Mouse (Mus musculus) kidney, adult 8-10 months (tissue): ENCODE results near the gene Ovca2.
"Not testable (repeated sequence)": the region's sequence is repeated elsewhere in the genome, so short reads cannot be mapped to it uniquely, and the experiment has no call there.

ENCODE experiments used
- DNase-seq, 2 experiments: peaks; one replicate each; pipeline ENCODE4 v3.0.0; 2022

The Ovca2 gene

DNA sequence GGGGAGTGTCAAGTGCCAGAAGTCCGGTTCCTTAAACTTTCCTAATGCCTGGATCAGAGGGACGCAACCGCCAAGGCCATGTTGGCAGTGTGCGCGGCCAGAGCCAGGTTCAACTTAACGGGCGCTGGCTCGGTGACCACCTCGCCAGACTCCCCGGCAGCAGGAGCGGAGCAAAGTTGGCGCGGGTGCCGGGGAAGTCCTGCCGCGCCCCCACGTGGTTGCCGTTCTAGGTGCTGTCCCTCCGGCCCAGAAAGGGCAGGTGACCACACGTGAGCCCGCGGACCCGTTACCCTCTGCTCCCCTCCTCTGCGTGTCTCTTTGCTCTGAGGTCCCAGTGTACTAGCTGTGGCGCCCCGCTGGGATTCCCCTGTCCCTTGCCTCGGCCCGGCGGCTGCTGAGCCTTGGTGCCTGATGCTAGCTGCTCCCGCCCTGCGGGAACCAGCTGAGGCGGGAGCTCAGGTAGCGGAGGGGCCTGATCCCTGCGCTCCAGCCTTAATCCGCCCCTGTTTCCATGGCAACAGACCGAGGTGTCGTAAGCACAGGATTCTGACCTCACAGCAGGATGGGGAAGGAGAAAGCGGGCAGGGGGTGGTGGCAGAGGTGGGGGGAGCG, 16.3 kb upstream of the Ovca2 start:
- DNase-seq: peak; percentile 57 to 61

DNA sequence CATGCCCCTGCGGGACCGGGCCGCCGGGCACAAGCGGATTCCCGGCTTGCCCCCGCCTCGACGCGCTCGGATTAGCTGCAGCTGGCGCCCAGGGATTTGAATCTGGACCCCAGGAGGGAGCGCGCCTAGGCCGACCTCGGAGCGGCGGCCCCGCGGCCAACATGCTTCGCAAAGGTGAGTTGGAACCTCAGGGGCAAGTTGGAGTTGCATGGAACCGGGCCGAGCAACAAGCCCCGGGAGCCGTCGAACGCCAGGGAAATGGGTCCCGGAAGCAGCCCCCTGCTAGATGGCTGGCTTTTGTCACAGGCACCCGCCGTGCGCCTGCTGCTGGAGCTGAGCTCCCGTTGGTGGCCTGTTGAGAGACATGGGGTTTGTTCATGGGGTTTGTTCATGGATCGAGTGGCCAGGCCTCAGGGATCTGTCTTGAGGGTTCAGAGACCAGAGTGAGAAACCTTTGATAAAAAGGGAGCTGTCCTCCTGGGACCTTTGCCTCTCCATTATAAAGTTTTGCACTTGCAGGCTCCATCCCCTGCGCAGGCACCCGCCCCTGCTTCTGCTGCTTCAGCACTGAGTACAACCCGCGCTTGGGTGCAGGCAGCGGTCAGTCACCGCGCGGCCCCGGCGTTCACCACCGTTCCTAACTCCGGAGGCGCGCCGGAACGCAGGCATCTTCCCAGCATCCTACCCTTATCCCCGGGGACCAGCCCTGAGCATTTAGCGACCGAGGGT, 15.7 kb upstream of the Ovca2 start:
- peak in 1 of 2 experiments; percentile 46 for DNase-seq

DNA sequence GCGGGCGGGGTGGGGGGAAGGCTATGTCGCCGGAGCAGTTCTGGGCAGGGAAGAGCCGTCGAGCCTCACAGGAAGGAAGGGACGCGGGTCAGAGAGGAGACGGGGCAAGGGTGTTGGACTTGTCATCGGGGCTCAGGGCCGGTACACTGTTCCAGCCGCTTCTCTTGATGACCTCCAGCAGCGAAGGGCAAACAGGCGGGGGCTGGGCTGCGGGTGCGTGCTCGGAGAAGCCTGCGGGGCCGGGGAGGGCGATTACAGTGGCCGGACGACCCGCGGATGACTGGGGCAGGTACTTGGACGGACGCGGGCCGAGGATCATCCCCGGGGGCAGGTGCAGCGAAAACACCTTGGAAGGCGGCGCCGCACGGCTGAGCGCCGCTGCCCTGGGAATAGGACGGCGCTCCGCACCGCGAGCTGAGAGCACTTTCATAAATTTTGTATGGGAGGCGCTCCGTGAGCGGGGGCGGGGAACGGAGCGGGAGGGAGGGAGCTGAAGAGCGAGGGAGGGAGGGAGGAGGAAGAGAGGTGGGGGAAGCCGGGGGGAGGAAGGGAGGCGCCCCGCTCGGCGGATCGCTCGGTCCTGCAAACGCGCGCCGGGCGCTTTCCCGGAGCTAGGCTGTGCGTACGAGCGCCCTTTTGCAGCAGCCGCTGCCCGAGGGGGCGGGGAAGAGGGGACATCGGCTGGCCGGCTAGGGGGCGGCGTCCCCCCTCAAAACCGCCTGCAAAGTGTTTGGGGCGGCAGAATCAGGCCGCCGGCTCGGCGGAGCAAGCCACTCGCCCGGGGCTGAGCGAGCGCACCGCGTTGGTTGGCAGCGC, 14.8 kb upstream of the Ovca2 start, which contains the start of gene Rtn4rl1:
TSS of gene Rtn4rl1 (plus strand) at position 528 of the 816 bp plus-strand sequence.
- DNase-seq: peak; percentile 73 to 76

DNA sequence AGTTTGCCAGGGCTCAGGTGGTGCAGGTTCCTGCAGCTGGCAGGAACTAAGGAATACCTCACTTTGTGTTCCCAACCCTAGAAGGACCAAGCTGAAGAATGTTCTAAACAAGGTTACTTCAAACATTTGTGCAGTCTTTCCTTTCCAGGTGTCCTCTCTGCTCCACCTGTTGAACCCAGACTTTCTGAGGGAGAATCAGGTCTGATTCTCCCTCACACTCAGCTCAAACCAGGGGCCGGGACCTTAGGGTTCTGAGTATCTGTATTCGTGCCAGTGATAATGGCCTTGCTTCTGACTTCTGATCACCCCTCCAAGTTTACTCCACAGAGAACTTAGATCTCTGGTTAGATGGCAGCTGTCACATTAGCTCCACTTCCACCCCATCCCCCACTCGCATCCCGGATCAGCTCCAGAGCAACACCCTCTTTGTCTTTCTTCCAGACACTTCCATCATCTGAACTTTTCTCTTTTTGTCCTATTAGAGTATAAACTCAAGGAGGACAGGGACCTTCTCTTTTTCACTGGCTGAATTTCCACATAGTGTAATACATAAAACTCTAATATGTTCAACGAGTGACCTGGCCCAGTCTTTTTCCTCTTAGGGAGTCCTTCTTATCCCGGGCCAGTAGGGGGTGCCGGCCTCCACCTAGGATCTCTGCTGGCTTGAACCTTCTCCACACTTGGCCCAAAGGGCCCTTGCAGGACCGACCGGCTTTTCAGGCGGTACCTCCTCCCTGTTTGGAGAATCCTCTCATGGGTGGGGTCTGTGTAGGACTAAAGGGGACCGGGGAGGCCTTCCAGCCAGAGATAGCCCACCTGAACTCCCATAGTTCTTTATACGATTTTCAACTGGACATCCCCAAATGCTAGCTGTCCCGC, 13.9 kb upstream of the Ovca2 start:
- DNase-seq: peak; percentile 82 to 84

DNA sequence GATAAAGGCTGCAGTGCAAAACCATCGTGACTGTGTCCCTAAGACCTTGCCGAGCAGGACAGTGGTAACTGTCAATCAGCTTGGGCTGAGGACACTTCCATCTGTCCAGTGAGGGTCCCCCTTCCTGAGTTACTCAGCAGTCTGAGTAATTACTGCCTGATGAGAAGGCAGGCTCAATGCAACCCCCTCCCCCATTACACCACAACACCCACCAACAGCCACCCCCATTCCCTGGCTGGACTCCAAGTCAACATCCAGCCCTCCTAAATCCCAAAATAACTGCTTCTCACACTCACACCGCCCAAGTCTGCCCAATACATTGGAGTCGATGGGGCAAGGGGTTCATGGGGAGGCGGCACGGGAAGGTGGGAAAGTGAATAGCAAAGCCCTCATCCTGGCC, 13.2 kb upstream of the Ovca2 start:
- no peak for DNase-seq

DNA sequence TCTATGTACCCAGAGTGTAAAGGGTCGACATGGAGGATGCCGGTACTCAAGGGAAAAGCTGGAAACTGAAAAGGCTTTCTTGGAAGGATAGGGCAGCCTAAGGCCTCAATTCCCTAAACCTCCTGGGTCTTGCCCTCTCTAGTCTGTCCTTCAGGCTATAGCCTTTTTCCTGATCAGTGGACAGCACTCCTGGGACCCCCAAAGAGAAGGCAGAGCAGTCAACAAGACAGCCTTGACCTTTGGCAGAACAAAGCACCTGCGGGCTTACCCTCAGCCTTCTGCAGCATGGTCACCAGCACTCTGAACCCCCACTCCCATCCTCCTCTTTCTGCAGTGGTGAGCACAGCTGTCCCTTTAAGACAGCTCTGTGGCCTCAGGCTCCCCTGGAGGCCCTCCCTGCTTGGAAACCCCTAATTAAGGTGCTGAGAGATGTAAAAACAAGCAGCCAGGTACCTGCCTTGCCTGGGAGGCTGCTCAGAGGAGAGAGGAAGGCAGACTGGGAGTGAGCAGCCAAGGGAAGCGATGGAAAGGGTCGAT, 12.3 kb upstream of the Ovca2 start, which contains the start of gene Dph1:
TSS of gene Dph1 (minus strand) at position 337 of the 537 bp plus-strand sequence.
- DNase-seq: no peak

DNA sequence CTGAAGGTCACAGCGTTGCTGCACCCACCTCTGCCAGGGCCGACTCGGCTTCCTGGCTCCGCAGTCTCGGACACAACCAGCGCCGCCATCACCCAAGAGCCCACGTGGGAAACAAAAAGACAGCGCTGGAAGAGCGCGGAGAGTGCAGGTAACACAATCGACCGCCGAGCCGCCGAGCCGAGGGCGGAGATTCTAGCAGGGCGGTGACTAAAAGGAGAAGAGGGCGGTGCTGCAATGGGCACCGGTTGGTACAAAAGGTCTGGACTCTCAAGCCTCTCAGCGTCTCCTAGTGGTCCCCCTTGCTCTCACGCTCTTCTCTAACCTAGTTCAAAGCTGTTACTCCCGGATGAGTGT, 11.7 kb upstream of the Ovca2 start:
- DNase-seq: peak; percentile 86 to 87

DNA sequence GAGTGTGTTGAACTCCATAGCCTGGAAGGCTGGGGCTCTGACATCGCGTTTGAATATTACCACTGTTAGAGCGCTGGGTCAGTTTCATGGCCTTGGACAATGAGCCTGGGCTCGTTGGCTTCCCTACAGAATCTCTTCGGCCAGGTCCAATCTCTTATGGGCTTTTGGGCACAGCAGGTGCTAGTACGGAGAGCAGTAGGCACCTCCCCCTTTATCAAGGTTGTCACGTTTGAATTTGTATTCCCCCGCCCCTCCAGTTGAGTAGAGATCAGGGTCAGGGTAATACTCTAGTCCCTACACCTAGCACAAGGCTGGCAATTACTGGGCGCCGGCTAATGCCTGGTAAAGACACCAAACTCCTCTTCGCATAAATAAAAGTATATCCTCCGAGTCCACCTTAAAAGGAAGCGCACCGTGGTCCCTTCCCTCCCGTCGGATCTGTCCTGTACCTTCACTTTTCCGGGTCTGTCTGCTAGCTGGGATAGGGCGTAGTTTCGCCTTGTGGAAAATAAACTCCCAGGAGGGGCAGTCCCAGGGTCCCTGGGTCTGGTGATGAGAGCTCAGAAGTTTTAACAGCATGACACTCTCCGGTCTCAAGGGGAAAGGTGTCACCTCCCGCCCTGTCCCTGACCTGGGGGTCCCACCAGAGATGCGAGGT, 11.2 kb upstream of the Ovca2 start:
- no peak for DNase-seq

DNA sequence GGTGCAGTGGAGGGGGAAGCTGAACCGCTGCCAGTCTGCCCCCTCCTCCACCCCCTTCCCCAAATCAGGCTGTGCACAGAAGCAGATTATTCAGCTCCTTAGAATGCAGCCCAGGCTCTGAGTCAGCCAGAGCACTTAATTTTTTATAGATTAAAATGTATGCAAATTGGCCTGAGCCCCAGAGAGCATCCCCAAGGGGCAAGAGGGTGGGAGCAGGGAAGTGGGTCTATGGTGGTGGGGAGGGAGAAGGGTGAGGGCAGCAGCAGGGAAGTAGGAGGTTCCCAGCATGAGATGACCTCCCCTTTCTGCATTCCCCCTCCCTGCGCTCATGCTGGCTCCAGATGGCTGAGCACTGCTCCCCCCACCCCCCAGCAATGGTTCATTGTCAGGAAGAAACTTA, 6.4 kb upstream of the Ovca2 start:
- no peak for DNase-seq

DNA sequence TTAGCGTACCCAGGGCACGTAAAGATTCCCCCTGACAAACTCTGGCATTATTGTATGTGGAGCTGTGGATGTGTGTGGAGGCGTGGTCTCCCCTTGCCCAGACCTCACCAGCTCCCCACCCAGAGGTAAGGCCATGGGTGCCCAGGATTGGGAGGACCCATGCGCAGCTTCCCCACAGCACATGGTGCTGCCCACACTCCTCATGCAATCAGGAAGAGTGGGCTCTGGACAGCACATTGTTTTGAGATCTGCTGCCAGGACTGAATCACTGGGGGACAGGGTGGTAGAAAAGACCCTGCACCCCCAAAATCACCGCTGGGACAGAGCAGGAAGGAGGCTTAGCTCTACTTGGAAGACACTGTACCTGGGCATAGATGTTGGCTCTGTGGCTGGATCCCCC, 5.9 kb upstream of the Ovca2 start:
- no peak for DNase-seq

DNA sequence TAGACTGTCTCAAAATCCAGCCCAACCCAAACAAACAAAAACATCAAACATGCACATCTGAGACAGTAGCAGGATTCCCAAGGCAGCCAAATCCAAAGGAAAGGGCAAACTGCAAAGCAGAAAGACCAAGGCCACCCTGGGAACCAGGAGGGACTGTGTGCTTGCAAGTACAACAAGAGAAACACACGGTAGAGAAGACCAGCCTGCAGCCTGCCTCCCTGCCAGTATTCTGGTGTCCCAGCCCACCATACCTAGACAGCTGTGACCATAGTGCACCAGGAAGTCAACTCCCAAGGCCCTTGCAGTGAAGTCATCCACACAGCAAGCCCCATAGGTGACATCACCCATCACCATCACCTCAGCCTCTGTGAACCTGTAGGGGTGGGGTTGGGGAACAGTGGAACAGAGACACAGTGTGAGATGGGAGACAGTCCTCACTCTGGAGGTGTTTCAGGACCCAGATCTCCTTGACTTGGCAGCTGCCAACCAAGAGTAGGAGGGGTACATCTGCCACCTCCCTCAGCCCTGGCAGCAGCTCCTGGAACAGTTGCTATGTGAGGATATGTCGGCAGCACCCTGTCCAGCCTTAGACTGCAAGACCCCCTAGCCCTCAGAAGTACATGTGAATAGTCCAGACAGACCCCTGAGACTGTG, 5.4 kb upstream of the Ovca2 start:
- DNase-seq: no peak

DNA sequence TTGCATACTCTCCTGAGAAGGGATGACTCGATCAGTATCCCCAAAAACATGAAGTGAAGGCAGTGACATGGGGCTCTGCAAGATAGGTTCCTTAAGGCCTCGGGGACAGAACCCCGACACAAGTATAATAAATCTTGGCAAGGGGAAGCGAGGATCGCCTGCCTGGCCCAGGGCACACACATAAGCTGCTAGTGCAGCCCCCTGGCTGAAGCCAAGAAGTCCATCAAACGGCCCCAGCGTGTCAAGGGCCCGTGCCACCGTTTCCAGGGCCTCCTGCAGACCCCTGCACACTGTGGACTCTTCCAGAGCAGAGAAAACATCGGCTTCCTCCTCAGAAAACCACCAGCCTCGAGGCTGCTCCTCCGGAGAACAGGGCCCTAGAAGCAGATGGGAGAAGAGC, 624 bp downstream of the Ovca2 start:
- no peak for DNase-seq

DNA sequence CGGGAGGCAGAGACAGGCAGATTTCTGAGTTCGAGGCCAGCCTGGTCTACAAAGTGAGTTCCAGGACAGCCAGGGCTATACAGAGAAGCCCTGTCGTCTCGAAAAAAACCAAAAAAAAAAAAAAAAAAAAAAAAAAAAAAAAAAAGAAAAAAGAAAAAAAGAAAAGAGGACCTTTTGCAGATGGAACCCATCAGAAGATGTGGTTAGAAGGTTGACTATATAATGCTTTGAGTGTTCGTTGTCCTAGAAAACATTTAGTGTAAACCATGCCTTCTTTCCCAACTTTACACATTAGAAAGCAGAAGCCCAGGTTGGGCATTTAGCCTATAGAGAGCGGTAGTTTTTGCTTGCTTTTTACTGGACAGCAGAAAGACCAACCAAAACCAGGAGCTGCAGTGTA, 4.1 kb downstream of the Ovca2 start:
- DNase-seq: not testable (repeated sequence)

DNA sequence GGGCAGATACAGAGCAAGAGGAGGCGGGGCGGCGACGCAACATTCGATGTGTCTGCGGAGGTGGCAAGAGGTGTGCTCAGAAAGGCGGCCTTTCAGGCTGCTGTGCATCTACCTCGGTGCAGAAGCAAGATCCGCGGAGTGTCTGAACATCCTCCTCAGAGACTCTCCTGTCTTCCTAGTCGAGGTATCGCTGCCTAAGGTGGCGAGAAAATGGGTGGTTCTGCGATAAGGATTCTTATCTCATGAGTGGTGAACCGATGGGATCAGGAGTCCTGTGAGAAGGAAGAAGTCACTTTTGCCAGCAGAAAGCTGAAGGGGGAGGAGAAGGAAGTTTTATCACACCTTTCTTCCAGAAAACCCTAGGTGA, 4.9 kb downstream of the Ovca2 start:
- no peak for DNase-seq

DNA sequence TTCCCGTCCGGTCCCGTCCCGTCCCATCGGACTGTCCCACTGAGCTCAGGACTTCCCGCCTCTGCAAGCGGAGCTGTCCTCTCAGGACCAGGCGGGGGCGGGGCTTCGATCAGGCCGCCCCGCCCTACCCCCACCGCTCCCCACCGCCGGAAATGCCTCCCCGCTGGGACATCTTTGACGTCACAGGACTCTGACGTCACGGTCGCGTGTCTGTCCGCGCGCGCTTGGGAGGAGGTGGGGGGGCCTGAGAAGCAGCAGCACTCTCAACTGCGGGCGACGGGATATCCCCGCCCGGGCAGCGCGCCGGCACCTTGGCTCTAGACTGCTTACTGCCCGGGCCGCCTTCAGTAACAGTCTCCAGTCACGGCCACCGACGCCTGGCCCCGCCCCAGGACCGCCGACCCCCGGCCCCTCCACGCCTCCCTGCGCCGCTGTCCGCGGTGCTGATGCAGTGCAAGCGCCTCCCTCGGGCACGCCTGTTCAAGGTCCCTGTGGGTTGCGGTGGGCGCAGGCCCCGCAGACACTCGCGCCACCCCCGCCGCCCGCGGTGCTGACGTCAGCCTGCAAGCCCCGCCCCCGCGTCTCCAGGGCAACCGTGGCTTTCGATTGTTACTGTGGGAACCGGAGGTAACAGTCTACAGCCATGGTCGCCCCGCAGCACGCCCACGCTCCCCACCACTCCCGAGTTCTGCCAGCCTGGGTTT, 5.4 kb downstream of the Ovca2 start:
- peak; percentile 66 to 83 for DNase-seq

DNA sequence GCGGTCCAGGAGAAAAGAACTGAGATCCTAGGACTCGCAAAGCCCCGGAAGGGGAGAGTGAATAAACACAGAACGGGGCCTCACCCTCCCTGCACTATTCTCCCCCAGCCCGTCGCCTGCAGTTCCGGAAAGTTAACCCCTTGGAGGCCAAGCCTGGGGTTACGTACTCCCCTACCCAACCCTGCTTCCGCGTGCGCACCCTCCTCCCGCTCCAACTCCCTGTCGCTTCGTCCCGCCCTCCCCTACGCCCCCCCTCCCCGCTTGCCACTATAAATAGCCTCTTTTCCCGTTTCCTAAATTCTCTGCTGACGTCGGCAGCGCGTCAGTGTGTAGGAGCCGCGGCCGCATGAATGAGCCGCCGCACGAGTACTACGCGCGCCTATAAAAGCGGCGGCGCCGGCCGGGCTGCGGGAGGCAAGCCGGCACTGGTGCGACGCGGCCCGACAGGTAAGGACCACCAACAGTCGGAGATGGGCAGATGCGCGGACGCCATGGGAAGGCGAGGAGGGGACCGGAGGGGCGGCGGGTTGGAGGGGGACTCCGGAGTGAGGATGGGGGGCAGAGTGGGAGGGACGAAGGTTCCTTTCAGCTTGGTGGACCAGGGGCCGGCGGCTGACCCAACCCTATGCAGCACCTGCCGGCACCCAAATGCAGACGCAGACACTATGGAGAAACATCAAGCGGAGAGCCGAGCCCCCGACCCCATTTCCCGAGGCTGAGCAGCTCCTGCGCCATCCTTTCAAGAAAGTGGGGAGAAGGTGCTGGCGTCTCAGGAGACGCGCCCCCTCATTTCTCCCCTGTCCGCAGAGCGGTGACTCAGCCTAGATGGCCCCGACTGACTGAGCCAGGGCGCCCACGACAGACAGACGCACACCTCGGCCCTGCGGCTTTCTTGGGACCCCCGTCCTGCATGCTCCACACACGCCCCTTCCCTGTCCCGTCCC, 6.2 kb downstream of the Ovca2 start:
- DNase-seq: no peak

DNA sequence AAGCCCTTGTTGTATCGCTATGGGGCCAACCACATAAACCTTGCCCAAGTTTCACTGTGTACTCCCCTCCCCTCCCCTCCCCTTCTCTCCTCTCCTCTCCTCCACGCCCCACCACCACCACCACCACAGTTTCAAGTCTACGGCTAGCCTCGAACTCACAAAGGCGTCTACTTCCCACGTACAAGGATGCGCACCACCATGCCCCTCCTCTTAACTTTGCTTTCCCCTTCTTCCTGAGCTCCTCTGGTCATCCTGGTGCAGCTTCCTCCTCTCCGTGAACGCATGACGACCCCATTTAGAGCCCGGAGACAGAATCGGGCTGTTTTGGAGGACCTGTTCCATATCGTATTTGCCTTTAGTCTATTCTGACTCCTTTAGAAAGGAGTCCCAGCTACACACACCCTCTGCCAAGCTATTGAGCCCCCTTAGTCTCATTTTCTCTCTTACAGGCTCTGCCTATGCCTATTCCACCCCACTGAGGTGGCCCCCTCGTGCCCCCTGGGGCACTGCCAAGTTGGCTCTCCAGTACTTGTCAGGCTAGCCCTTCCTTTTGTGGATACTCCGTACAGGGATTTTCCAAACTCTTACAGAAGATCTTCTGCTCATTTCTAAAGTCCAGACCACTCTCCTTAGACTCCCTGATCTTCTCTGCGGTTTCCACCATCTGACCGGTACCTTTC, 7.3 kb downstream of the Ovca2 start:
- no peak for DNase-seq

DNA sequence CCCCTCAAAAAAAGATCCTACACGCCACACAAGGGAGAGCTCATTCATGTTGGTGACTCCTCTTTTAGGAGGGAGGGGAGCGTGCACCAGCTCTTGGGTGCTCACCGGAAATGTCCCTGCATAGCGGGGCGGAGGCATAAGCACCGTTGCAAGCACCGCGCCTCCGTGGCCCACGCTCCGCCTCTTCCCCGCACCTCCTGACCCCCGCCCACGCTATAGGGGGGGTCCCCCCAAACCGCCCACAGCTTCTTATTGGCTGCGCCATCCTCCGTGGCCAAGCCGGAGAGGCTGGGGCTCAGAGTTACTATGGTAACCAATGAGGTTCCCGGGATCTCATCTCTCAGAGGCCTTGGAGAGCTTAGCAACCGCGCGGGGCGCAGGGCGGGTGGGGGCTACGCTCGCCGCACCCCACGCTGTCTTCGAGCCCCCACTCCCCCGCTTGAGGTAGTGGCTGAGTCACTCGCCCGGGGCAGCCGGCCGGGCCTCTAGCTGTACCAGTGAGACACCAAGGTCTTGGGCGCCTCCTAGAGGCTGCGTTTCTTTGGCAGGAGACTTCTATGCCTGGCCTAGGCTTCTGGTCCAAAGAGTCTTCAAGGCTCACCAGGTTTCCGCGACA, 8.4 kb downstream of the Ovca2 start:
- peak; percentile 89 to 96 for DNase-seq
